Mouse (Mus musculus) neural tube, embryonic 13.5 days (tissue): Measurements from ENCODE around the gene 0610012G03Rik. TPM values are rescaled to one million over a fixed set of nuclear protein-coding genes. Genes with fewer than 3 reads are reported as not detected.
"Not testable (repeated sequence)": the region's sequence is repeated elsewhere in the genome, so short reads cannot be mapped to it uniquely, and the experiment has no call there.

Source experiments
- ATAC-seq: fragments of 200-750 bp; cut with Nextera tagmentation; 2 replicates; pipeline ENCODE4 v1.8.0; 2017; ENCODE audit warnings: low read depth, mild to moderate bottlenecking, moderate TSS enrichment, moderate library complexity
- H3K27ac ChIP-seq: fragments of 300-500 bp; sonication (generic); replicated peaks from 2 replicates; pipeline ENCODE4 v1.5.1; 2015; ENCODE audit warnings: moderate library complexity, mild to moderate bottlenecking, inconsistent platforms
- H3K27me3 ChIP-seq: fragments of 300-500 bp; sonication (generic); 2 replicates; pipeline ENCODE4 v1.6.1; 2015; ENCODE audit warnings: mild to moderate bottlenecking, inconsistent platforms
- H3K36me3 ChIP-seq: fragments of 300-500 bp; sonication (generic); 2 replicates; pipeline ENCODE4 v1.6.1; 2015; ENCODE audit warnings: mild to moderate bottlenecking, inconsistent platforms
- H3K4me1 ChIP-seq: fragments of 300-500 bp; sonication (generic); replicated peaks from 2 replicates; pipeline ENCODE4 v1.6.1; 2015; ENCODE audit warnings: inconsistent platforms
- H3K4me2 ChIP-seq: fragments of 300-500 bp; sonication (generic); 2 replicates; pipeline ENCODE4 v1.6.1; 2015; ENCODE audit warnings: inconsistent platforms, mild to moderate bottlenecking, moderate library complexity
- H3K4me3 ChIP-seq: fragments of 300-500 bp; sonication (generic); 2 replicates; pipeline ENCODE4 v1.5.1; 2015; ENCODE audit warnings: mild to moderate bottlenecking, inconsistent platforms
- H3K9ac ChIP-seq: fragments of 300-500 bp; sonication (generic); 2 replicates; pipeline ENCODE4 v1.6.1; 2015; ENCODE audit warnings: moderate library complexity, mild to moderate bottlenecking, inconsistent platforms
- H3K9me3 ChIP-seq: fragments of 300-500 bp; sonication (generic); 2 replicates; pipeline ENCODE4 v1.6.1; 2016; ENCODE audit warnings: inconsistent platforms
- WGBS: fragments of 180-500 bp; shearing (Covaris S2); methylation state at CpG from one replicate; pipeline ENCODE4 v1.1.7; 2015; 5-methylcytosine and 5-hydroxymethylcytosine counted together
- polyA plus RNA-seq: library from polyadenylated mRNA; unstranded; fragments of >200 nt; fragmentation: Nextera tagmentation; extraction: Ambion mirVana; gene quantifications from 2 replicates; pipeline ENCODE4 v1.2.1, GENCODE M21; 2015

Gene 0610012G03Rik
- polyA plus RNA-seq: 93.1 and 99.5 TPM in 2 replicates

- Histone ChIP-seq H3K27ac (peak within 1 kb of the TSS; percentile 92), H3K4me3 (peak within 1 kb of the TSS; percentile 84), H3K9me3 (no peaks in the 10 kb centered on the region), H3K4me2 (peak within 1 kb of the TSS; percentile 74), H3K27me3 (no peaks in the 10 kb centered on the region), H3K9ac (peak within 1 kb of the TSS; percentile 88), H3K36me3 (peaks cover 24% of the 10 kb centered on the region), H3K4me1 (peaks cover 56% of the 10 kb centered on the region)
- under 1% methylated on average over 55 of the region's 55 CpGs for WGBS
- peak; percentile 83 for ATAC-seq
Measured at GRCm38 (mm10) chr16:31948345-31948774, at the start of gene 0610012G03Rik, which contains the start of gene Ncbp2. TSS of gene 0610012G03Rik (minus strand) at chr16:31948494. TSS of gene Ncbp2 (plus strand) at chr16:31948513.

GRCm38 (mm10) chr16:31996371-31996770, 48.1 kb upstream of the 0610012G03Rik start:
- Histone ChIP-seq H3K36me3 (peaks cover 37% of the 10 kb centered on the region), H3K27ac (no peak overlapping the region), H3K9me3 (no peaks in the 10 kb centered on the region), H3K4me3 (no peak overlapping the region), H3K4me2 (no peak overlapping the region), H3K4me1 (peaks cover 8% of the 10 kb centered on the region), H3K27me3 (no peaks in the 10 kb centered on the region), H3K9ac (no peak overlapping the region)
- ATAC-seq: no peak
- 88% methylated on average over 5 of the region's 5 CpGs for WGBS

DNA sequence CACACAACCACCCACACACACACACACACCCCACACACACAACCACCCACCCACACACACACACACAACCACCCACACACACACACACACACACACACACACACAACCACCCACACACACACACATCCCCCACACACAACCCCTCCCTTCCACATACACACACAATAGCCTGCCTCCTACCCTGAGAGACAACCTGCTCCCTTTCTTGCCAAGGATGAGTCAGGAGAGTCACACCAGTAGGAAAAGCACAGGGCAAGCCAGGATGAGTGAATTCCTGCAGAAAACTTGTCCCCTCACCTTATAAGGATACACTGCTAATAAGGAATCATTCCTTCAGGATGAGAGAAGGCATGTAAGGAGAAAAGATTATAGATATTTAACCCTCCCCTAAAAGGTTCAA, 45.7 kb upstream of the 0610012G03Rik start:
- Histone ChIP-seq H3K4me2 (no peak overlapping the region), H3K9ac (no peak overlapping the region), H3K9me3 (no peaks in the 10 kb centered on the region), H3K27me3 (no peaks in the 10 kb centered on the region), H3K27ac (no peak overlapping the region), H3K36me3 (peaks cover 42% of the 10 kb centered on the region), H3K4me3 (no peak overlapping the region), H3K4me1 (no peaks in the 10 kb centered on the region)
- no peak for ATAC-seq

GRCm38 (mm10) chr16:31993195-31993594, 44.9 kb upstream of the 0610012G03Rik start:
- no peak overlapping the region for H3K4me3 ChIP-seq
- H3K4me1 ChIP-seq: no peaks in the 10 kb centered on the region
- H3K9me3 ChIP-seq: no peaks in the 10 kb centered on the region
- H3K36me3 ChIP-seq: peaks cover 49% of the 10 kb centered on the region
- H3K9ac ChIP-seq: no peak overlapping the region
- WGBS: 98% methylated on average over 4 of the region's 4 CpGs
- ATAC-seq: no peak
- no peak overlapping the region for H3K27ac ChIP-seq
- H3K4me2 ChIP-seq: no peak overlapping the region
- H3K27me3 ChIP-seq: no peaks in the 10 kb centered on the region

GRCm38 (mm10) chr16:31992039-31992438, 43.7 kb upstream of the 0610012G03Rik start:
- WGBS: 49% methylated on average over 1 of the region's 1 CpGs
- H3K36me3 ChIP-seq: peaks cover 58% of the 10 kb centered on the region

DNA sequence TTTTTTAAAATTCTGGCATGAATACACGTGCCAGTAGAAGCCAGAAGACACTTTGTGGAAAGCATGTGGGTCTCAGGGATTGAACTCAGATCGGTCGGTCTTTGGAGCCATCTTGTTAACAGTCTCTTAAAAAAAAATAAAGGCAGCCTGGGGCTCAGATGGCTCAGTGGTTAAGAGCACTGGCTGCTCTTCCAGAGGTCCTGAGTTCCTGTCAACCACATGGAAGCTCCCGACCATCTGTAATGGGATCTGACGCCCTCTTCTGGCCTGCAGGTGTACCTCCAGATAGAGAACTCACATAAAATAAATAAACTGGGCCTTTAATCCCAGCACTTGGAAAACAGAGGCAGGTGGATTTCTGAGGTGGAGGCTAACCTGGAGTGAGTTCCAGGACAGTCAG, 32.7 kb upstream of the 0610012G03Rik start:
- H3K27me3 ChIP-seq: no peaks in the 10 kb centered on the region
- no peaks in the 10 kb centered on the region for H3K9me3 ChIP-seq
- no peaks in the 10 kb centered on the region for H3K4me1 ChIP-seq
- 79% methylated on average over 5 of the region's 5 CpGs for WGBS
- no peak overlapping the region for H3K9ac ChIP-seq
- ATAC-seq: no peak
- no peak overlapping the region for H3K4me3 ChIP-seq
- H3K4me2 ChIP-seq: no peak overlapping the region
- H3K36me3 ChIP-seq: peaks cover 61% of the 10 kb centered on the region
- no peak overlapping the region for H3K27ac ChIP-seq

More at GRCm38 (mm10) chr16:31992039-31992438, 43.7 kb upstream of the 0610012G03Rik start:
- Histone ChIP-seq H3K9ac (no peak overlapping the region), H3K4me2 (no peak overlapping the region), H3K4me3 (no peak overlapping the region), H3K27me3 (no peaks in the 10 kb centered on the region), H3K4me1 (no peaks in the 10 kb centered on the region), H3K9me3 (no peaks in the 10 kb centered on the region), H3K27ac (no peak overlapping the region)
- ATAC-seq: no peak

- no peak overlapping the region for H3K4me2 ChIP-seq
- H3K27me3 ChIP-seq: no peaks in the 10 kb centered on the region
- H3K9me3 ChIP-seq: no peaks in the 10 kb centered on the region
- no peak overlapping the region for H3K9ac ChIP-seq
- H3K4me1 ChIP-seq: no peaks in the 10 kb centered on the region
- H3K27ac ChIP-seq: no peak overlapping the region
- H3K36me3 ChIP-seq: peaks cover 64% of the 10 kb centered on the region
- no peak overlapping the region for H3K4me3 ChIP-seq
- WGBS: 94% methylated on average over 3 of the region's 3 CpGs
- ATAC-seq: no peak
Measured at GRCm38 (mm10) chr16:31979501-31979900, 31.2 kb upstream of the 0610012G03Rik start.

DNA sequence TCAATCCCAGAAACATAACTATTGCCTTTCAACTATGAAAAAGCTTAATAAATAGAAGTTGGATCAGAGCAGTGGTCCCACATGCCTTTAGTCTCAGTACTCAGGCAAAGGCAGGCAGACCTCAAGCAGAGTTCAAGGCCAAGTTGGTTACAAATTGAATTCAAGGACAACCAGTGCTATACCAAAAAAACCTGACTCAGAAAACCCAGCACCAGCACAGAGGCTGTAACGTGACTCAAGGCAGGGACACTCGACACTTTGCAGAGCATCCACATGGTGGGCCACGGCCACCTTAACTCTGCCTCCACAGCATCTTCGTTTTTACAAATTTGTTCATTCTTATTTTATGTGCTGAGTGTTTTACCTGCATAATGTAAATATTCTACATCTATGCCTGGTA, 27.0 kb upstream of the 0610012G03Rik start:
- Histone ChIP-seq H3K27ac (no peak overlapping the region), H3K36me3 (peaks cover 81% of the 10 kb centered on the region), H3K9me3 (no peaks in the 10 kb centered on the region), H3K4me3 (no peak overlapping the region), H3K4me1 (no peaks in the 10 kb centered on the region), H3K4me2 (no peak overlapping the region), H3K27me3 (no peaks in the 10 kb centered on the region), H3K9ac (no peak overlapping the region)
- 94% methylated on average over 4 of the region's 4 CpGs for WGBS
- ATAC-seq: no peak

- Histone ChIP-seq H3K9me3 (no peaks in the 10 kb centered on the region), H3K4me3 (no peak overlapping the region), H3K4me2 (no peak overlapping the region), H3K9ac (no peak overlapping the region), H3K27me3 (no peaks in the 10 kb centered on the region), H3K4me1 (no peaks in the 10 kb centered on the region), H3K27ac (no peak overlapping the region), H3K36me3 (peaks cover 88% of the 10 kb centered on the region)
- ATAC-seq: no peak
- 90% methylated on average over 7 of the region's 7 CpGs for WGBS
Measured at GRCm38 (mm10) chr16:31963224-31963623, 14.9 kb upstream of the 0610012G03Rik start.

- Histone ChIP-seq H3K9me3 (no peaks in the 10 kb centered on the region), H3K9ac (peak overlapping the region; percentile 88), H3K27ac (peak overlapping the region; percentile 92), H3K27me3 (no peaks in the 10 kb centered on the region), H3K4me1 (peaks cover 56% of the 10 kb centered on the region), H3K36me3 (peaks cover 24% of the 10 kb centered on the region), H3K4me2 (peak overlapping the region; percentile 74), H3K4me3 (peak overlapping the region; percentile 84)
- ATAC-seq: peak; percentile 8
- under 1% methylated on average over 38 of the region's 38 CpGs for WGBS
Measured at GRCm38 (mm10) chr16:31947901-31948316, 385 bp downstream of the 0610012G03Rik start.

DNA sequence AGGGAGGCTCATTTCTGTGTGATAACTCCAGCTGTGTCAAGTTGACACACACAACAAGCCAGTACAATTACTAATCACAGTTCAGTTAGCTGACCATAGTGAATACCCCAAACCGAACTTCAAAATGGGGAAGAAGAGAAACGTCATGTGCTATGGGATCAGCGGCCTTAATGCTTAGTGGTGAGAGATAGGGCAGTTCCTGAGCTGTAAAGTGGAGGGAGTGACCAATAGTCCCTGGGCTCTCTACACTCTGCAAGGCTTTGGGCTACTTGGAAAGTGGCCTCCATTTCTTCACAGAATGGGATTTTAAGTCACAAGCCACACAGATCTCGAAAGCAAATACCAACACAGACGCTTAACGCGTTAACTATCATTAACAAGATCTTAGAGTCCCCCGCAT, 961 bp downstream of the 0610012G03Rik start:
- Histone ChIP-seq H3K9me3 (no peaks in the 10 kb centered on the region), H3K9ac (peak overlapping the region; percentile 88), H3K27ac (0 out of 2 replicates have a peak overlapping the region, but pooled peaks have one; percentile 92), H3K4me2 (peak overlapping the region; percentile 74), H3K36me3 (peaks cover 21% of the 10 kb centered on the region), H3K4me3 (peak overlapping the region; percentile 84), H3K27me3 (no peaks in the 10 kb centered on the region), H3K4me1 (peaks cover 56% of the 10 kb centered on the region)
- 37% methylated on average over 8 of the region's 8 CpGs for WGBS
- ATAC-seq: no peak

- Histone ChIP-seq H3K4me1 (peaks cover 56% of the 10 kb centered on the region), H3K4me2 (peak overlapping the region; percentile 74), H3K36me3 (peaks cover 11% of the 10 kb centered on the region)
- ATAC-seq, H3K4me3 ChIP-seq, H3K27ac ChIP-seq, H3K9ac ChIP-seq, H3K9me3 ChIP-seq, H3K27me3 ChIP-seq: not testable (repeated sequence)
- WGBS: 87% methylated on average over 6 of the region's 6 CpGs
Measured at GRCm38 (mm10) chr16:31945986-31946385, 2.3 kb downstream of the 0610012G03Rik start.

DNA sequence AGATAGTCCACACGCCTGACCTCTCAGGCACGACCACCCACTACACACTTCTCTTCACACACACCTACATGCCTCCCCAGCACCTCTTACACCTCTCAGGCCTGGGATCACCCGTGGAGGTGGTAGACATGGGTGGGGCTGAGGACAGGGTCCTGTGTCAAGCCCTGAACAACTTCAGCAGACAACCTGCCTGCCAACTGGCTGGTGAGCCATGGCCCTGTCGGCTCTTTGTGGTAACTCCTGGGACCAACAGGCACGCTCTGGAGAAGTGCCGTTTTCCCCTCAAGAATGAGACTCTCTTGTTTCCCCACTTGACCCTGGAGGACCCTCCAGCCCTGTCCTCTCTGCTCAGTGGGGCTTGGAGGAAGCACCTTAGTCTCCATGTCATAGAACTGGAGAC, 2.9 kb downstream of the 0610012G03Rik start:
- H3K4me1 ChIP-seq: peaks cover 56% of the 10 kb centered on the region
- H3K27me3 ChIP-seq: no peaks in the 10 kb centered on the region
- no peak overlapping the region for H3K9ac ChIP-seq
- no peaks in the 10 kb centered on the region for H3K9me3 ChIP-seq
- WGBS: 89% methylated on average over 6 of the region's 6 CpGs
- ATAC-seq: no peak
- H3K36me3 ChIP-seq: peaks cover 8% of the 10 kb centered on the region; the same call in 1 of the 2 replicates
- no peak overlapping the region for H3K4me3 ChIP-seq
- 0 out of 2 replicates have a peak overlapping the region, but pooled peaks have one; percentile 74 for H3K4me2 ChIP-seq
- H3K27ac ChIP-seq: no peak overlapping the region
